In genomic region chr13:104822411-104822838, GRCm38 (mm10) we compare ENCODE assay signal across 9 mouse cellular contexts. TPM values are rescaled to one million over a fixed set of nuclear protein-coding genes. Genes with fewer than 3 reads are reported as not detected.
A peak's percentile ranks its signal among the peaks of the same experiment; 100 is the strongest.
DNase-seq lines count a peak whose midpoint lies in the region; ATAC-seq and TF ChIP-seq lines count a peak whose summit lies in the region.
"Had no signal": no experiment of that assay in that cellular context is flagged by ENCODE, and none has a peak within 500 bp of the region (broad histone marks: within the 10 kb centered on the region; RNA-seq: fewer than 3 reads in every experiment).

No protein-coding gene starts in this region.

- H3K9me3 ChIP-seq in stomach, embryonic 14.5 days (ENCODE audit: control insufficient read depth, low read depth, low read length) = no peaks in the 10 kb centered on the region; the same call in 1 of the 2 replicates
- H3K9me3 ChIP-seq in stomach, postnatal 0 days (ENCODE audit: control insufficient read depth, low read length) = no peaks in the 10 kb centered on the region
- no peaks in the 10 kb centered on the region for H3K9me3 ChIP-seq in limb, embryonic 10.5 days (replicated peaks)

- peak; percentile 13 to 16 for DNase-seq in cerebellum, postnatal 10 days
- no peak for DNase-seq in cerebellum, adult 9-10 months
- DNase-seq in stomach, postnatal 0 days (ENCODE audit: low spot score) = no peak
- DNase-seq in limb, embryonic 10.5 days (ENCODE audit: low spot score) = peak; percentile 31
- peak; percentile 16 for DNase-seq in yolk sac, embryonic 10.5 days (ENCODE audit: low spot score)
- no peak for DNase-seq in left cerebral cortex, adult 2 months (ENCODE audit: extremely low spot score in 1 of 2, low spot score in 2 of 2)
- DNase-seq in gastrocnemius, adult 8-10 months (ENCODE audit: low spot score in 2 of 2) = no peak

- H3K27ac ChIP-seq in stomach, embryonic 14.5 days (ENCODE audit: low read length) = no peak overlapping the region
- no peak overlapping the region for H3K27ac ChIP-seq in stomach, postnatal 0 days (replicated peaks)
- no peak overlapping the region for H3K27ac ChIP-seq in limb, embryonic 10.5 days
- no peak overlapping the region for H3K27ac ChIP-seq in left cerebral cortex, adult 2 months

- H3K4me1 ChIP-seq in stomach, embryonic 14.5 days (ENCODE audit: control insufficient read depth, insufficient read depth, low read length) = 0 out of 2 replicates have a peak, but pooled peaks cover 6% of the 10 kb centered on the region
- peaks cover 2% of the 10 kb centered on the region; the same call in 1 of the 2 replicates for H3K4me1 ChIP-seq in stomach, postnatal 0 days (replicated peaks; ENCODE audit: control insufficient read depth, insufficient read depth)
- peaks cover 18% of the 10 kb centered on the region for H3K4me1 ChIP-seq in limb, embryonic 10.5 days

- no peaks in the 10 kb centered on the region for H3K27me3 ChIP-seq in stomach, embryonic 14.5 days (ENCODE audit: control insufficient read depth, insufficient read depth, low read length)
- no peaks in the 10 kb centered on the region for H3K27me3 ChIP-seq in stomach, postnatal 0 days (ENCODE audit: control insufficient read depth, insufficient read depth, low read length)
- no peaks in the 10 kb centered on the region for H3K27me3 ChIP-seq in limb, embryonic 10.5 days (ENCODE audit: low read depth, poor library complexity, severe bottlenecking)

- 0 out of 2 replicates have a peak, but pooled peaks have one; percentile 28 for ATAC-seq in stomach, embryonic 14.5 days (ENCODE audit: insufficient number of reproducible peaks, insufficient read depth, low FRiP score, low read depth)
- ATAC-seq in stomach, postnatal 0 days (ENCODE audit: low FRiP score, low TSS enrichment) = no peak

- H3K4me3 ChIP-seq in stomach, embryonic 14.5 days (ENCODE audit: low read depth, low read length) = no peak overlapping the region
- H3K4me3 ChIP-seq in stomach, postnatal 0 days (ENCODE audit: low read depth, low read length) = no peak overlapping the region
- H3K4me3 ChIP-seq in limb, embryonic 10.5 days = no peak overlapping the region
- no peak overlapping the region for H3K4me3 ChIP-seq in left cerebral cortex, adult 2 months
- H3K4me3 ChIP-seq: myocyte had no signal

- H3K36me3 ChIP-seq in stomach, embryonic 14.5 days (ENCODE audit: control insufficient read depth, insufficient read depth, low read length) = no peaks in the 10 kb centered on the region; the same call in 1 of the 2 replicates
- H3K36me3 ChIP-seq in stomach, postnatal 0 days (ENCODE audit: control insufficient read depth, insufficient read depth, low read length) = 0 out of 2 replicates have a peak, but pooled peaks cover 4% of the 10 kb centered on the region
- H3K36me3 ChIP-seq in limb, embryonic 10.5 days = peaks cover 32% of the 10 kb centered on the region

- intact Hi-C loops in left cerebral cortex, adult 2 months (cut with DNase I) = no loop called here

- 30% methylated on average over 8 of the region's 8 CpGs for WGBS in stomach, embryonic 14.5 days
- 32% methylated on average over 8 of the region's 8 CpGs for WGBS in stomach, postnatal 0 days
- 20% methylated on average over 8 of the region's 8 CpGs for WGBS in limb, embryonic 10.5 days

- no peak for TF ChIP-seq EP300 in stomach, postnatal 0 days (optimal IDR thresholded peaks at IDR 0.05)

- no peak for TF ChIP-seq CTCF in stomach, postnatal 0 days (IDR thresholded peaks at IDR 0.05; ENCODE audit: low read depth)
- no peak for TF ChIP-seq CTCF in left cerebral cortex, adult 2 months (IDR thresholded peaks at IDR 0.05)

- H3K4me2 ChIP-seq in stomach, embryonic 14.5 days (replicated peaks; ENCODE audit: low read depth, low read length) = no peak overlapping the region
- no peak overlapping the region for H3K4me2 ChIP-seq in stomach, postnatal 0 days (replicated peaks; ENCODE audit: low read depth)

- no peak overlapping the region for H3K9ac ChIP-seq in stomach, embryonic 14.5 days (replicated peaks; ENCODE audit: low read depth, low read length)
- no peak overlapping the region for H3K9ac ChIP-seq in stomach, postnatal 0 days (ENCODE audit: low read length)

RNA-seq across cellular contexts. Expression of gene Cwc27, which starts 5.5 kb away (rescaled TPM):
- polyA plus RNA-seq in stomach, embryonic 14.5 days (2014; fragmentation: Nextera tagmentation; extraction: Ambion mirVana) = 36.0 and 36.4 TPM in 2 replicates
- 14.7 and 16.3 TPM in 2 replicates for polyA plus RNA-seq in stomach, postnatal 0 days (2015; fragmentation: Nextera tagmentation; extraction: Ambion mirVana)
- polyA plus RNA-seq in limb, embryonic 10.5 days (2016; fragmentation: Nextera tagmentation; extraction: Ambion mirVana) = 31.0 and 33.3 TPM in 2 replicates
- 10 to 100 TPM; 18.9 to 25.1 TPM for total RNA-seq in left cerebral cortex, adult 2 months (2021)
- total RNA-seq in gastrocnemius, adult 8-10 months (2022) = 10 to 100 TPM in 2 of 4 experiments, 1 to 10 TPM in 2; 9.6 to 12.7 (median 9.9) TPM

RNA-seq across cellular contexts. Expression of gene Srek1ip1, which starts 30.1 kb away (rescaled TPM):
- 23.6 and 25.9 TPM in 2 replicates for polyA plus RNA-seq in stomach, embryonic 14.5 days (2014; fragmentation: Nextera tagmentation; extraction: Ambion mirVana)
- 11.3 and 14.0 TPM in 2 replicates for polyA plus RNA-seq in stomach, postnatal 0 days (2015; fragmentation: Nextera tagmentation; extraction: Ambion mirVana)
- polyA plus RNA-seq in limb, embryonic 10.5 days (2016; fragmentation: Nextera tagmentation; extraction: Ambion mirVana) = 17.4 TPM in 2 replicates
- total RNA-seq in left cerebral cortex, adult 2 months (2021) = 10 to 100 TPM; 18.9 to 19.3 TPM
- total RNA-seq in gastrocnemius, adult 8-10 months (2022) = 10 to 100 TPM; 10.2 to 14.5 (median 12.0) TPM

RNA-seq across cellular contexts. Expression of gene Shisal2b, which starts 41.3 kb away (rescaled TPM):
- polyA plus RNA-seq in stomach, embryonic 14.5 days (2014; fragmentation: Nextera tagmentation; extraction: Ambion mirVana) = 0.20 and 0.55 TPM in 2 replicates
- polyA plus RNA-seq in stomach, postnatal 0 days (2015; fragmentation: Nextera tagmentation; extraction: Ambion mirVana) = not detected in 2 replicates
- 0.10 and 0.11 TPM in 2 replicates for polyA plus RNA-seq in limb, embryonic 10.5 days (2016; fragmentation: Nextera tagmentation; extraction: Ambion mirVana)
- total RNA-seq in left cerebral cortex, adult 2 months (2021) = under 1 TPM; 0.26 to 0.27 TPM
- total RNA-seq in gastrocnemius, adult 8-10 months (2022) = not detected
- polyA plus RNA-seq: myocyte had no signal

Comparison
In these comparisons a context has a peak if more than half of its experiments do, and no peak if none do; other contexts are left out.
1. DNase-seq: peak in cerebellum, postnatal 10 days (2 of 2), limb, embryonic 10.5 days (single experiment) and yolk sac, embryonic 10.5 days (single experiment); none in cerebellum, adult 9-10 months (single experiment), stomach, postnatal 0 days (single experiment), left cerebral cortex, adult 2 months (0 of 2) and gastrocnemius, adult 8-10 months (0 of 2).